Mouse (Mus musculus) midbrain, embryonic 14.5 days (tissue): ENCODE measurements around the gene Vmn1r165. TPM values are rescaled to one million over a fixed set of nuclear protein-coding genes. Genes with fewer than 3 reads are reported as not detected.
"Not testable (repeated sequence)": the region's sequence is repeated elsewhere in the genome, so short reads cannot be mapped to it uniquely, and the experiment has no call there.

Experiments
- ATAC-seq: fragments of 200-750 bp; cut with Nextera tagmentation; 2 replicates; pipeline ENCODE4 v1.8.0; 2017; ENCODE audit warnings: moderate number of reproducible peaks, moderate library complexity; ENCODE audit not compliant: low FRiP score, low TSS enrichment
- DNase-seq: peaks from one replicate; pipeline ENCODE4 v3.0.0-alpha.2; 2015
- H3K27ac ChIP-seq: fragments of 300-500 bp; sonication (generic); replicated peaks from 2 replicates; pipeline ENCODE4 v1.5.1; 2014; ENCODE audit warnings: mild to moderate bottlenecking, low read depth, low read length, moderate library complexity
- H3K27me3 ChIP-seq: fragments of 300-500 bp; sonication (generic); 2 replicates; pipeline ENCODE4 v1.6.1; 2014; ENCODE audit warnings: low read length, control low read depth, mixed read lengths; ENCODE audit not compliant: control insufficient read depth, insufficient read depth
- H3K36me3 ChIP-seq: fragments of 300-500 bp; sonication (generic); 2 replicates; pipeline ENCODE4 v1.6.1; 2014; ENCODE audit warnings: low read length, control low read depth; ENCODE audit not compliant: control insufficient read depth, insufficient read depth
- H3K4me1 ChIP-seq: fragments of 300-500 bp; sonication (generic); 2 replicates; pipeline ENCODE4 v1.6.1; 2014; ENCODE audit warnings: mild to moderate bottlenecking, antibody characterized with exemption, low read length, control low read depth; ENCODE audit not compliant: control insufficient read depth, insufficient read depth
- H3K4me2 ChIP-seq: fragments of 300-500 bp; sonication (generic); 2 replicates; pipeline ENCODE4 v1.6.1; 2014; ENCODE audit warnings: mild to moderate bottlenecking, low read length, moderate library complexity
- H3K4me3 ChIP-seq: fragments of 300-500 bp; sonication (generic); replicated peaks from 2 replicates; pipeline ENCODE4 v1.5.1; 2014; ENCODE audit warnings: low read depth, low read length
- H3K9ac ChIP-seq: fragments of 300-500 bp; sonication (generic); replicated peaks from 2 replicates; pipeline ENCODE4 v1.6.1; 2014; ENCODE audit warnings: mild to moderate bottlenecking, low read length, moderate library complexity
- H3K9me3 ChIP-seq: fragments of 300-500 bp; sonication (generic); 2 replicates; pipeline ENCODE4 v1.6.1; 2016; ENCODE audit warnings: low read length, control low read depth, mixed read lengths; ENCODE audit not compliant: control insufficient read depth
- WGBS: fragments of 180-500 bp; shearing (Covaris S2); extraction: QIAGEN DNeasy Blood & Tissue Kit; methylation state at CpG from one replicate; pipeline ENCODE4 v1.1.7; 2014; 5-methylcytosine and 5-hydroxymethylcytosine counted together
- polyA plus RNA-seq: library from polyadenylated mRNA; unstranded; fragments of >200 nt; fragmentation: Nextera tagmentation; extraction: Ambion mirVana; gene quantifications from 2 replicates; pipeline ENCODE4 v1.2.1, GENCODE M21; 2014

The Vmn1r165 gene
- polyA plus RNA-seq: not detected in 2 replicates

DNA sequence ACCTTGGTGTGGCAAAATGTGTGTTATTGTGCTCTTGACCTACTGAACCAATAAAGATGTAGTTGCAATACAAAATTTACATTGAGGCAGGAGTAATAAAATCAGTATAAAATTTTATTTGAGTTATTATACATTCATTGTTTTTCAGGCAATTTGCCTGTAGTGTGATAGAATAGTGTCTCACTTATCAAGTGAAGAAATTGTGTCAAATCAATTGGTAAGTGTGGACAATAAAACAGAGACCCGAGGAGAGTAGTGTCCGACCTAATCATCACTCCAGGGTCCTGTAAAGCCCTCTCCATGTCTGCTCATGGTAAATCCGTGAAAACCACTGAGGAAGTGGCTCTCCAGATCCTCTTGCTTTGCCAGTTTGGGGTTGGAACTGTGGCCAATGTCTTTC is at the start of gene Vmn1r165:
Vmn1r165 (plus strand) TSS at position 301 of the 400 bp plus-strand sequence.
- ATAC-seq, DNase-seq, H3K9ac ChIP-seq, H3K4me1 ChIP-seq, H3K9me3 ChIP-seq, H3K27ac ChIP-seq, H3K4me2 ChIP-seq, H3K27me3 ChIP-seq, H3K4me3 ChIP-seq, H3K36me3 ChIP-seq: not testable (repeated sequence)
- WGBS: no CpG with 5 or more reads among the region's 3 CpGs

DNA sequence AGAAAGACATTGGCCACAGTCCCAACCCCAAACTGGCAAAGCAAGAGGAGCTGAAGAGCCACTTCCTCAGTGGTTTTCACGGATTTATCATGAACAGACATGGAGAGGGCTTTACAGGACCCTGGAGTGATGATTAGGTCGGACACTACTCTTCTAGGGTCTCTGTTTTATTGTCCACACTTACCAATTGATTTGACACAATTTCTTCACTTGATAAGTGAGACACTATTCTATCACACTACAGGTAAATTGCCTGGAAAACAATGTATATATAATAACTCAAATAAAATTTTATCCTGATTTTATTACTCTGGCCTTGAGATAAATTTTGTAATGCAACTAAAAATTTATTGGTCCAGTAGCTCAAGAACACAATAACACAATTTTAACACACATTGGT is 34.5 kb downstream of the Vmn1r165 start, which contains the start of gene Vmn1r166:
Vmn1r166 (minus strand) TSS at position 101 of the 400 bp plus-strand sequence.
- not testable (repeated sequence) for H3K4me1 ChIP-seq, H3K36me3 ChIP-seq, DNase-seq, H3K9ac ChIP-seq, H3K4me2 ChIP-seq, ATAC-seq, H3K27me3 ChIP-seq, H3K27ac ChIP-seq, H3K9me3 ChIP-seq, H3K4me3 ChIP-seq
- no CpG with 5 or more reads among the region's 2 CpGs for WGBS

Other genes starting within 250 kb of the Vmn1r165 start
- not detected in 2 replicates for gene Gm4214, start 232.7 kb upstream of the Vmn1r165 start, polyA plus RNA-seq
- not detected in 2 replicates for gene Gm4216, start 197.4 kb upstream of the Vmn1r165 start, polyA plus RNA-seq
- gene Vmn1r163, start 161.8 kb upstream of the Vmn1r165 start, polyA plus RNA-seq: not detected in 2 replicates
- not detected in 2 replicates for gene Gm8720, start 149.9 kb upstream of the Vmn1r165 start, polyA plus RNA-seq
- gene Gm10662, start 72.9 kb upstream of the Vmn1r165 start, polyA plus RNA-seq: not detected in 2 replicates
- not detected in 2 replicates for gene Vmn1r166, start 34.4 kb downstream of the Vmn1r165 start, polyA plus RNA-seq
- not detected in 2 replicates for gene Gm6902, start 61.6 kb downstream of the Vmn1r165 start, polyA plus RNA-seq
- not detected in 2 replicates for gene Nlrp4e, start 83.9 kb downstream of the Vmn1r165 start, polyA plus RNA-seq
- gene Nlrp5, start 168.6 kb downstream of the Vmn1r165 start, polyA plus RNA-seq: not detected in 2 replicates